Mouse (Mus musculus) embryonic facial prominence, embryonic 11.5 days (tissue): ENCODE measurements at regions not wholly inside any gene's neighbourhood (a gene's known extent, or its start where the extent isn't known, plus 50 kb on each side); places are given as distances from the start of the nearest gene placed in this dataset.

Experiments used
- ATAC-seq: fragments of 200-750 bp; cut with Nextera tagmentation; replicated peaks from 2 replicates; pipeline ENCODE4 v1.8.0; 2017; ENCODE audit warnings: low read depth; ENCODE audit not compliant: insufficient number of reproducible peaks, low FRiP score, low TSS enrichment
- DNase-seq: peaks from one replicate; pipeline ENCODE4 v3.0.0-alpha.2; 2015; ENCODE audit warnings: low spot score
- H3K27ac ChIP-seq: fragments of 300-500 bp; sonication (generic); replicated peaks from 2 replicates; pipeline ENCODE4 v1.5.1; 2014; ENCODE audit warnings: mild to moderate bottlenecking, low read depth, low read length, control low read depth
- H3K27me3 ChIP-seq: fragments of 300-500 bp; sonication (generic); 2 replicates; pipeline ENCODE4 v1.6.1; 2014; ENCODE audit warnings: mild to moderate bottlenecking, low read length, moderate library complexity, mixed read lengths; ENCODE audit not compliant: control insufficient read depth, insufficient read depth
- H3K36me3 ChIP-seq: fragments of 300-500 bp; sonication (generic); replicated peaks from 2 replicates; pipeline ENCODE4 v1.6.1; 2014; ENCODE audit warnings: low read depth, mild to moderate bottlenecking, low read length, moderate library complexity, mixed read lengths; ENCODE audit not compliant: control insufficient read depth, insufficient read depth
- H3K4me1 ChIP-seq: fragments of 300-500 bp; sonication (generic); 2 replicates; pipeline ENCODE4 v1.6.1; 2014; ENCODE audit warnings: low read length, mixed read lengths; ENCODE audit not compliant: control insufficient read depth, insufficient read depth
- H3K4me2 ChIP-seq: fragments of 300-500 bp; sonication (generic); 2 replicates; pipeline ENCODE4 v1.6.1; 2014; ENCODE audit warnings: low read depth, mild to moderate bottlenecking, control low read depth, low read length, moderate library complexity
- H3K4me3 ChIP-seq: fragments of 300-500 bp; sonication (generic); 2 replicates; pipeline ENCODE4 v1.5.1; 2014; ENCODE audit warnings: low read depth, low read length, control low read depth
- H3K9ac ChIP-seq: fragments of 300-500 bp; sonication (generic); replicated peaks from 2 replicates; pipeline ENCODE4 v1.6.1; 2014; ENCODE audit warnings: mild to moderate bottlenecking, control low read depth, low read length
- H3K9me3 ChIP-seq: fragments of 300-500 bp; sonication (generic); replicated peaks from 2 replicates; pipeline ENCODE4 v1.6.1; 2016; ENCODE audit warnings: mild to moderate bottlenecking, low read length, inconsistent platforms, mixed read lengths; ENCODE audit not compliant: control insufficient read depth
- WGBS: fragments of 180-500 bp; shearing (Covaris S2); extraction: QIAGEN DNeasy Blood & Tissue Kit; methylation state at CpG from one replicate; pipeline ENCODE4 v1.1.7; 2014; 5-methylcytosine and 5-hydroxymethylcytosine counted together

DNA sequence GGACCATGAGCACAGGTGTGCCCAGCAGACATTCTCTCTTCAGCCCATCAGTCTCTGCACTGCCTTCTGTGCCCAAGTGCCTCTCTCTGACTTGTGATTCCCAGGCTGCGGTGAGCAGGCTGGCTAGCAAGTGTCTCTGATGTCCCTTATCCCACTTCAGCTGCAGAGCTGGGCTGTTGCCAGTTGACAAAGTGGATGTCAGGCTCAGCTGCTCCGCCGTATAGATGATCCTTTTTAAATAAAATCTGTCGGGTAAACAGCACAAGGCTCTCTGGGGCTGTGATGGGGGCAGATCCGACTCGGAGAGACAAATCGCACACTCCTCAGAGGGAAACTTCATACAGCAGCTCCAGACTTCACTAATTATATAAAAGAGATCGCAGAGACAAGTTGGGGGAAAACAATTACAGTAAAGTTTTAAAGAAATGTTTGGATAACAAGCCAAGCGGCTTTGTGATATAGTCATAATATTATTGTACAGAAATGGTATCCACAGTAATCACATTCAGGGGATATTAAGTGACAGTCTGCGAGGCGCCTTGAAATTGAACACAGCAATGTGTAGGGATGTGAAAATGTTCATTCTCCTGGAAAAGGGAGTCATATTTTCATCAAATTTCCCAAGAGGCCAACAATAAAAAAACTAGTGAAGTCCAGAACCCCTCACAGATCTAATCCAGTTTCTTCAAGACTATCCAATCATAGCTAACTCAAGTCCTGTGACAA lies 59.2 kb upstream of the Exoc4 start:
- H3K27me3 ChIP-seq, result no peaks in the 10 kb centered on the region
- WGBS, result 69% methylated on average over 11 of the region's 11 CpGs
- DNase-seq, result no peak
- no peak overlapping the region for H3K27ac ChIP-seq
- H3K4me3 ChIP-seq, result no peak overlapping the region
- H3K36me3 ChIP-seq, result no peaks in the 10 kb centered on the region
- ATAC-seq, result no peak
- H3K9ac ChIP-seq, result no peak overlapping the region
- H3K4me2 ChIP-seq, result no peak overlapping the region
- H3K9me3 ChIP-seq, result no peaks in the 10 kb centered on the region
- no peaks in the 10 kb centered on the region for H3K4me1 ChIP-seq

DNA sequence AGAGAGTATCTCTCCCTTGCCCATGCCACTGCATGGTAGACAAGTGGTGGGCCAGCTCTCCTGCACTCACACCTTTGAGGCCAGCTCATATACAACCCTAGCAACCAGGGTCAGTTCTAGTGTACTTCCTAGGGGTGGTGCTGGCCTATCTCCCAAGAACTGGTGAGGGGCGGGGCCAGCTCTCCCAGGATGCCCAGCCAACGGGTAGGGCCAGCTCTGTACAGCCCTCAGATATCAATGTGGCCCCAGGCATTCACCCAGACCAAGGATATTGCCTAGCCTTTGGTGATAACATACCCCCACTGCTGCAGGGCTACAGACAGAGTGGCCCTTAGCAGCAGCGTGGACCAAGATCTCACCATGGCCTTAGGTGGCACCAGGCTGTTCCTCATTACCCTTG lies 55.1 kb upstream of the Exoc4 start:
- no peaks in the 10 kb centered on the region for H3K4me1 ChIP-seq
- 71% methylated on average over 3 of the region's 3 CpGs for WGBS
- DNase-seq, result no peak
- no peak overlapping the region for H3K9ac ChIP-seq
- no peaks in the 10 kb centered on the region for H3K9me3 ChIP-seq
- H3K36me3 ChIP-seq, result no peaks in the 10 kb centered on the region
- H3K27ac ChIP-seq, result no peak overlapping the region
- no peak overlapping the region for H3K4me3 ChIP-seq
- no peak overlapping the region for H3K4me2 ChIP-seq
- no peak for ATAC-seq
- H3K27me3 ChIP-seq, result no peaks in the 10 kb centered on the region
